Mouse (Mus musculus): ENCODE data around the gene Hsd11b1. TPM values are rescaled to one million over a fixed set of nuclear protein-coding genes. Genes with fewer than 3 reads are reported as not detected.

Gene Hsd11b1
- polyA plus RNA-seq, 1 experiment from 2014 or later: 0.22 TPM

DNA sequence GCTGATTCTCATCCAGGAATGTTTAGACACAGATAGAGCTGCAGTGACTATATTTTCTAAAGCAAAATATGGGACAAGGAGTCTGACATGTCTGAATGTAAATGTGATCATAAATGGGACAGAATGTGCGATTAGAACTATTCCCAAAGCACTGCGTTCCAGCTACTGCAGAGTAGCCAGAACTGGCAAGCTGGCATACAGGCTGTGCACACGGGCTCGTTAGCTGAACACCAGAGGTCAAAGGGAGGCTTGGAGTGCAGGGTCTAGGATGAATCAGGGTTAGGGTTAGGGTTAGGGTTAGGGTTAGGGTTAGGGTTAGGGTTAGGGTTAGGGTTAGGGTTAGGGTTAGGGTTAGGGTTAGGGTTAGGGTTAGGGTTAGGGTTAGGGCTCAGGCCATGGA is 36.3 kb downstream of the Hsd11b1 start:
- H3K27me3 ChIP-seq (ENCODE audit: control insufficient read depth, insufficient read depth, low read length): no peaks in the 10 kb centered on the region
- ATAC-seq (ENCODE audit: low FRiP score, low TSS enrichment): no peak
- H3K27ac ChIP-seq (replicated peaks; ENCODE audit: low read depth, low read length): no peak overlapping the region
- H3K9me3 ChIP-seq (ENCODE audit: control insufficient read depth, low read length): no peaks in the 10 kb centered on the region
- no peak overlapping the region for H3K9ac ChIP-seq (replicated peaks; ENCODE audit: low read length)
- no peak for DNase-seq
- WGBS: 68% methylated on average over 4 of the region's 4 CpGs
- H3K4me1 ChIP-seq (ENCODE audit: control insufficient read depth, insufficient read depth, low read length): no peaks in the 10 kb centered on the region
- H3K4me3 ChIP-seq (replicated peaks; ENCODE audit: low read depth, low read length): no peak overlapping the region
- H3K4me2 ChIP-seq (ENCODE audit: low read length): no peak overlapping the region
- no peaks in the 10 kb centered on the region for H3K36me3 ChIP-seq (ENCODE audit: control insufficient read depth, insufficient read depth, low read length)

- Histone ChIP-seq H3K36me3 (ENCODE audit: control insufficient read depth, insufficient read depth, low read length) (no peaks in the 10 kb centered on the region), H3K27me3 (ENCODE audit: control insufficient read depth, insufficient read depth, low read length) (no peaks in the 10 kb centered on the region), H3K4me2 (ENCODE audit: low read length) (no peak overlapping the region), H3K9ac (replicated peaks; ENCODE audit: low read length) (no peak overlapping the region), H3K27ac (replicated peaks; ENCODE audit: low read depth, low read length) (no peak overlapping the region), H3K4me1 (ENCODE audit: control insufficient read depth, insufficient read depth, low read length) (no peaks in the 10 kb centered on the region), H3K4me3 (replicated peaks; ENCODE audit: low read depth, low read length) (no peak overlapping the region), H3K9me3 (ENCODE audit: control insufficient read depth, low read length) (no peaks in the 10 kb centered on the region)
- ATAC-seq (ENCODE audit: low FRiP score, low TSS enrichment): no peak
- no peak for DNase-seq
- WGBS: 54% methylated on average over 7 of the region's 7 CpGs
Measured at GRCm38 (mm10) chr1:193226724-193227522, 37.0 kb downstream of the Hsd11b1 start.

DNA sequence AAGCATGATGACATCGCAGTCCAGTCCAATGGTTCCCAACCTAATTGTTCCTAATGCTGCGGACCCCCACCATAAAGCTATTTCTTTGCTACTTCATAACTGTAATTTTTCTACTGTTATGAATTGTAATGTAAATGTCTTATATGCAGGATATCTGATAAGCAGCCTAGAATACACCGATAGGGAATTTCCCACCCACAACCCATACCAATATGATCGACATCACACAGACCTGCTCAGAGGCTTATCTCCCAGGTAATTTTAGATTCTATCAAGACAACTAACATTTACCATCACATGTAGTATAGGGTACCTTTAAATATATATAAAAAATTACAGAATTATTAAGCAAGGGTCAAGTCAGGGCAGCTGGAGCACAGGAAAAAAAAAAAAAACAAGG is 37.8 kb downstream of the Hsd11b1 start:
- H3K4me2 ChIP-seq (ENCODE audit: low read length): no peak overlapping the region
- no peak overlapping the region for H3K4me3 ChIP-seq (replicated peaks; ENCODE audit: low read depth, low read length)
- no peaks in the 10 kb centered on the region for H3K9me3 ChIP-seq (ENCODE audit: control insufficient read depth, low read length)
- WGBS: 96% methylated on average over 4 of the region's 4 CpGs
- H3K27ac ChIP-seq (replicated peaks; ENCODE audit: low read depth, low read length): no peak overlapping the region
- H3K9ac ChIP-seq (replicated peaks; ENCODE audit: low read length): no peak overlapping the region
- H3K4me1 ChIP-seq (ENCODE audit: control insufficient read depth, insufficient read depth, low read length): no peaks in the 10 kb centered on the region
- no peaks in the 10 kb centered on the region for H3K27me3 ChIP-seq (ENCODE audit: control insufficient read depth, insufficient read depth, low read length)
- H3K36me3 ChIP-seq (ENCODE audit: control insufficient read depth, insufficient read depth, low read length): no peaks in the 10 kb centered on the region
- no peak for ATAC-seq (ENCODE audit: low FRiP score, low TSS enrichment)
- DNase-seq: no peak

- Histone ChIP-seq H3K4me1 (ENCODE audit: control insufficient read depth, insufficient read depth, low read length) (no peaks in the 10 kb centered on the region), H3K4me3 (replicated peaks; ENCODE audit: low read depth, low read length) (no peak overlapping the region), H3K4me2 (ENCODE audit: low read length) (no peak overlapping the region), H3K36me3 (ENCODE audit: control insufficient read depth, insufficient read depth, low read length) (no peaks in the 10 kb centered on the region), H3K9me3 (ENCODE audit: control insufficient read depth, low read length) (no peaks in the 10 kb centered on the region), H3K27me3 (ENCODE audit: control insufficient read depth, insufficient read depth, low read length) (no peaks in the 10 kb centered on the region), H3K9ac (replicated peaks; ENCODE audit: low read length) (no peak overlapping the region), H3K27ac (replicated peaks; ENCODE audit: low read depth, low read length) (no peak overlapping the region)
- DNase-seq (no peak), ATAC-seq (ENCODE audit: low FRiP score, low TSS enrichment) (no peak)
- 34% methylated on average over 3 of the region's 3 CpGs for WGBS
Measured at GRCm38 (mm10) chr1:193225531-193225930, 38.3 kb downstream of the Hsd11b1 start.

DNA sequence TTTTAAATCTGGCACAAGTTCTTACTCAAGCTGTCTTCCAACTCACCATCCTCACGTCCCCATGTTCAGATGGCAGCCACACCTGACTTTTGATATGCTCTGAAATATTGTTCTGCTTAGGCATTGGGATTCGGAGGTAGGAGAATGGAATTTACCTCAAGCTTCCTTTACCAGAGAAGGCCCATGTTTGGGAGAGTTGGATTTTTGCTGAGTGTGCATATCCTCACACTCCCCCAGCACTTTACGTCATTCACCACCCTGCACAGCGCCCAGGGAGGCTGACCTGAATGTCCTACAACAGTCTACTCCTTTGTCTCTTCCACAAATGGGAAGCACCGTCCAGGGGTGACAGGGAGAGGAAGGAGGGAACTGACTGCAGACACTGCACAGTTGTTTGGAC is 43.5 kb downstream of the Hsd11b1 start:
- H3K27ac ChIP-seq (replicated peaks; ENCODE audit: low read depth, low read length): no peak overlapping the region
- no peaks in the 10 kb centered on the region for H3K36me3 ChIP-seq (ENCODE audit: control insufficient read depth, insufficient read depth, low read length)
- H3K9ac ChIP-seq (replicated peaks; ENCODE audit: low read length): no peak overlapping the region
- ATAC-seq (ENCODE audit: low FRiP score, low TSS enrichment): no peak
- DNase-seq: no peak
- no peak overlapping the region for H3K4me3 ChIP-seq (replicated peaks; ENCODE audit: low read depth, low read length)
- 72% methylated on average over 5 of the region's 5 CpGs for WGBS
- H3K4me1 ChIP-seq (ENCODE audit: control insufficient read depth, insufficient read depth, low read length): no peaks in the 10 kb centered on the region
- H3K9me3 ChIP-seq (ENCODE audit: control insufficient read depth, low read length): no peaks in the 10 kb centered on the region
- H3K27me3 ChIP-seq (ENCODE audit: control insufficient read depth, insufficient read depth, low read length): no peaks in the 10 kb centered on the region
- H3K4me2 ChIP-seq (ENCODE audit: low read length): no peak overlapping the region

- Histone ChIP-seq H3K27ac (replicated peaks; ENCODE audit: low read depth, low read length) (no peak overlapping the region), H3K27me3 (ENCODE audit: control insufficient read depth, insufficient read depth, low read length) (no peaks in the 10 kb centered on the region), H3K4me1 (ENCODE audit: control insufficient read depth, insufficient read depth, low read length) (no peaks in the 10 kb centered on the region), H3K9me3 (ENCODE audit: control insufficient read depth, low read length) (no peaks in the 10 kb centered on the region), H3K9ac (replicated peaks; ENCODE audit: low read length) (no peak overlapping the region), H3K4me2 (ENCODE audit: low read length) (no peak overlapping the region), H3K4me3 (replicated peaks; ENCODE audit: low read depth, low read length) (no peak overlapping the region), H3K36me3 (ENCODE audit: control insufficient read depth, insufficient read depth, low read length) (no peaks in the 10 kb centered on the region)
- ATAC-seq (ENCODE audit: low FRiP score, low TSS enrichment): no peak
- 71% methylated on average over 3 of the region's 3 CpGs for WGBS
- DNase-seq: no peak
Measured at GRCm38 (mm10) chr1:193216000-193216399, 47.9 kb downstream of the Hsd11b1 start.

DNA sequence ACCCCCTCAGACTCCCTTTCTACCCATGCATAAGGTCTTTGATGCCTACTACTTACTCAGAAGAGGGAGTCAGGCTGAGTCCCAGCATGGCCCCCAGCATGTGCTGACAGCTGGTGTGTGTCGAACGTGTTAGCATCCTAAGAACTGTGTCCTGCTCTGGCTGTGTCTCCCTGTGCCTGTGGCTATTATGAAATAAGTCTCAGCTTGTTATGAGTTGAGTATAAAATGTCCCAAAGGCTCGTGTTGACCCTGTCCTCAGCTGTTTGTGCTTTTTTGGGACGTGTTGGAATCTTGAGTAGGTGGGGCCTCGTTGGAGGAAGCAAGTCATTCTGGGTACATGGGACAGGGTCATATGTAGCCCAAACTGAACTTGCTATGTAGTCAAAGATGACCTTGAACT is 49.8 kb downstream of the Hsd11b1 start:
- no peak overlapping the region for H3K9ac ChIP-seq (replicated peaks; ENCODE audit: low read length)
- no peak overlapping the region for H3K4me3 ChIP-seq (replicated peaks; ENCODE audit: low read depth, low read length)
- no peak overlapping the region for H3K4me2 ChIP-seq (ENCODE audit: low read length)
- no peaks in the 10 kb centered on the region for H3K4me1 ChIP-seq (ENCODE audit: control insufficient read depth, insufficient read depth, low read length)
- H3K27ac ChIP-seq (replicated peaks; ENCODE audit: low read depth, low read length): no peak overlapping the region
- no peaks in the 10 kb centered on the region for H3K9me3 ChIP-seq (ENCODE audit: control insufficient read depth, low read length)
- no peak for ATAC-seq (ENCODE audit: low FRiP score, low TSS enrichment)
- no peaks in the 10 kb centered on the region for H3K27me3 ChIP-seq (ENCODE audit: control insufficient read depth, insufficient read depth, low read length)
- H3K36me3 ChIP-seq (ENCODE audit: control insufficient read depth, insufficient read depth, low read length): no peaks in the 10 kb centered on the region
- DNase-seq: no peak
- 77% methylated on average over 5 of the region's 5 CpGs for WGBS

- WGBS: 82% methylated on average over 5 of the region's 5 CpGs
- no peak for ATAC-seq (ENCODE audit: low FRiP score, low TSS enrichment)
Measured at GRCm38 (mm10) chr1:193211371-193211770, 52.5 kb downstream of the Hsd11b1 start.

GRCm38 (mm10) chr1:193208178-193208577 is 55.7 kb downstream of the Hsd11b1 start:
- Histone ChIP-seq H3K36me3 (ENCODE audit: control insufficient read depth, insufficient read depth, low read length) (no peaks in the 10 kb centered on the region), H3K9me3 (ENCODE audit: control insufficient read depth, low read length) (no peaks in the 10 kb centered on the region), H3K4me2 (ENCODE audit: low read length) (no peak overlapping the region), H3K27ac (replicated peaks; ENCODE audit: low read depth, low read length) (no peak overlapping the region), H3K4me3 (replicated peaks; ENCODE audit: low read depth, low read length) (no peak overlapping the region), H3K9ac (replicated peaks; ENCODE audit: low read length) (no peak overlapping the region), H3K27me3 (ENCODE audit: control insufficient read depth, insufficient read depth, low read length) (no peaks in the 10 kb centered on the region), H3K4me1 (ENCODE audit: control insufficient read depth, insufficient read depth, low read length) (no peaks in the 10 kb centered on the region)
- DNase-seq: peak; percentile 17
- 50% methylated on average over 2 of the region's 2 CpGs for WGBS
- no peak for ATAC-seq (ENCODE audit: low FRiP score, low TSS enrichment)

More at GRCm38 (mm10) chr1:193211371-193211770, 52.5 kb downstream of the Hsd11b1 start:
- no peak overlapping the region for H3K27ac ChIP-seq (replicated peaks; ENCODE audit: low read depth, low read length)
- no peak overlapping the region for H3K9ac ChIP-seq (replicated peaks; ENCODE audit: low read length)
- no peaks in the 10 kb centered on the region for H3K4me1 ChIP-seq (ENCODE audit: control insufficient read depth, insufficient read depth, low read length)
- H3K36me3 ChIP-seq (ENCODE audit: control insufficient read depth, insufficient read depth, low read length): no peaks in the 10 kb centered on the region
- no peak overlapping the region for H3K4me3 ChIP-seq (replicated peaks; ENCODE audit: low read depth, low read length)
- no peak for DNase-seq
- H3K27me3 ChIP-seq (ENCODE audit: control insufficient read depth, insufficient read depth, low read length): no peaks in the 10 kb centered on the region
- no peaks in the 10 kb centered on the region for H3K9me3 ChIP-seq (ENCODE audit: control insufficient read depth, low read length)
- H3K4me2 ChIP-seq (ENCODE audit: low read length): no peak overlapping the region

All from midbrain, embryonic 14.5 days (tissue).